Mouse (Mus musculus) heart, embryonic 15.5 days (tissue): ENCODE measurements at regions not wholly inside any gene's neighbourhood (a gene's known extent, or its start where the extent isn't known, plus 50 kb on each side); places are given as distances from the start of the nearest gene placed in this dataset.
A peak's percentile ranks its signal among the peaks of the same experiment; 100 is the strongest.

ENCODE experiments used
- ATAC-seq: fragments of 200-750 bp; cut with Nextera tagmentation; replicated peaks from 2 replicates; pipeline ENCODE4 v1.8.0; 2017; ENCODE audit warnings: low read depth, moderate TSS enrichment; ENCODE audit not compliant: insufficient number of reproducible peaks, insufficient read depth, low FRiP score
- H3K27ac ChIP-seq: fragments of 300-500 bp; sonication (generic); 2 replicates; pipeline ENCODE4 v1.5.1; 2015; ENCODE audit warnings: mild to moderate bottlenecking, inconsistent platforms
- H3K27me3 ChIP-seq: fragments of 300-500 bp; sonication (generic); 2 replicates; pipeline ENCODE4 v1.6.1; 2015; ENCODE audit warnings: inconsistent platforms
- H3K36me3 ChIP-seq: fragments of 300-500 bp; sonication (generic); 2 replicates; pipeline ENCODE4 v1.6.1; 2015; ENCODE audit warnings: mild to moderate bottlenecking, inconsistent platforms
- H3K4me1 ChIP-seq: fragments of 300-500 bp; sonication (generic); replicated peaks from 2 replicates; pipeline ENCODE4 v1.6.1; 2015; ENCODE audit warnings: inconsistent platforms
- H3K4me2 ChIP-seq: fragments of 300-500 bp; sonication (generic); 2 replicates; pipeline ENCODE4 v1.6.1; 2015; ENCODE audit warnings: inconsistent platforms, mild to moderate bottlenecking, moderate library complexity
- H3K4me3 ChIP-seq: fragments of 300-500 bp; sonication (generic); 2 replicates; pipeline ENCODE4 v1.5.1; 2015; ENCODE audit warnings: mild to moderate bottlenecking, inconsistent platforms
- H3K9ac ChIP-seq: fragments of 300-500 bp; sonication (generic); 2 replicates; pipeline ENCODE4 v1.6.1; 2015; ENCODE audit warnings: mild to moderate bottlenecking, inconsistent platforms
- H3K9me3 ChIP-seq: fragments of 300-500 bp; sonication (generic); replicated peaks from 2 replicates; pipeline ENCODE4 v1.6.1; 2016; ENCODE audit warnings: inconsistent platforms
- WGBS: fragments of 180-500 bp; shearing (Covaris S2); methylation state at CpG from one replicate; pipeline ENCODE4 v1.1.7; 2015; ENCODE audit warnings: mixed read lengths; 5-methylcytosine and 5-hydroxymethylcytosine counted together

GRCm38 (mm10) chr9:61662055-61663028 lies 252.0 kb downstream of the Rplp1 start:
- Histone ChIP-seq H3K4me2 (no peak overlapping the region), H3K9me3 (no peaks in the 10 kb centered on the region), H3K27me3 (peaks cover 28% of the 10 kb centered on the region), H3K4me3 (no peak overlapping the region), H3K36me3 (no peaks in the 10 kb centered on the region), H3K9ac (no peak overlapping the region), H3K4me1 (no peaks in the 10 kb centered on the region), H3K27ac (no peak overlapping the region)
- ATAC-seq, result no peak
- 49% methylated on average over 12 of the region's 12 CpGs for WGBS

- Histone ChIP-seq H3K27ac (no peak overlapping the region), H3K9me3 (no peaks in the 10 kb centered on the region), H3K4me2 (no peak overlapping the region), H3K9ac (no peak overlapping the region), H3K4me3 (no peak overlapping the region), H3K36me3 (no peaks in the 10 kb centered on the region), H3K27me3 (peaks cover 30% of the 10 kb centered on the region), H3K4me1 (peaks cover 9% of the 10 kb centered on the region)
- no peak for ATAC-seq
- WGBS, result 62% methylated on average over 3 of the region's 3 CpGs
Observed at GRCm38 (mm10) chr9:61660191-61660590, 254.2 kb downstream of the Rplp1 start.

- 65% methylated on average over 8 of the region's 8 CpGs for WGBS
- Histone ChIP-seq H3K4me1 (peaks cover 14% of the 10 kb centered on the region), H3K36me3 (no peaks in the 10 kb centered on the region), H3K9me3 (no peaks in the 10 kb centered on the region), H3K27me3 (peaks cover 25% of the 10 kb centered on the region), H3K4me2 (no peak overlapping the region), H3K4me3 (no peak overlapping the region), H3K27ac (no peak overlapping the region), H3K9ac (no peak overlapping the region)
- no peak for ATAC-seq
Observed at GRCm38 (mm10) chr9:61657996-61658395, 256.3 kb downstream of the Rplp1 start.

- H3K4me3 ChIP-seq, result no peak overlapping the region
- H3K4me2 ChIP-seq, result peak overlapping the region; percentile 19
- no peaks in the 10 kb centered on the region for H3K9me3 ChIP-seq
- WGBS, result 25% methylated on average over 9 of the region's 9 CpGs
- ATAC-seq, result peak; percentile 87
- no peak overlapping the region for H3K9ac ChIP-seq
- H3K36me3 ChIP-seq, result no peaks in the 10 kb centered on the region
- peaks cover 14% of the 10 kb centered on the region for H3K4me1 ChIP-seq
- H3K27ac ChIP-seq, result peak overlapping the region; percentile 63
- peaks cover 38% of the 10 kb centered on the region for H3K27me3 ChIP-seq
Observed at GRCm38 (mm10) chr9:61655433-61655981, 258.8 kb downstream of the Rplp1 start.

GRCm38 (mm10) chr9:61645661-61646425 lies 268.5 kb downstream of the Rplp1 start:
- 49% methylated on average over 20 of the region's 20 CpGs for WGBS
- peak; percentile 70; the same call in 1 of the 2 replicates for ATAC-seq
- no peak overlapping the region for H3K9ac ChIP-seq
- H3K4me2 ChIP-seq, result peak overlapping the region; percentile 19
- H3K9me3 ChIP-seq, result no peaks in the 10 kb centered on the region
- H3K27me3 ChIP-seq, result 0 out of 2 replicates have a peak, but pooled peaks cover 5% of the 10 kb centered on the region
- H3K4me3 ChIP-seq, result no peak overlapping the region
- H3K27ac ChIP-seq, result no peak overlapping the region
- no peaks in the 10 kb centered on the region for H3K36me3 ChIP-seq
- peaks cover 8% of the 10 kb centered on the region for H3K4me1 ChIP-seq

GRCm38 (mm10) chr9:61640739-61641138 lies 268.6 kb downstream of the Tle3 start:
- H3K27me3 ChIP-seq, result peaks cover 20% of the 10 kb centered on the region
- peaks cover 5% of the 10 kb centered on the region for H3K4me1 ChIP-seq
- no peak overlapping the region for H3K9ac ChIP-seq
- no peak overlapping the region for H3K4me2 ChIP-seq
- WGBS, result 90% methylated on average over 3 of the region's 3 CpGs
- H3K27ac ChIP-seq, result no peak overlapping the region
- H3K36me3 ChIP-seq, result no peaks in the 10 kb centered on the region
- no peak overlapping the region for H3K4me3 ChIP-seq
- H3K9me3 ChIP-seq, result no peaks in the 10 kb centered on the region
- ATAC-seq, result no peak

- WGBS, result 81% methylated on average over 11 of the region's 11 CpGs
Observed at GRCm38 (mm10) chr9:61638908-61639307, 266.7 kb downstream of the Tle3 start.

GRCm38 (mm10) chr9:61633936-61634335 lies 261.8 kb downstream of the Tle3 start:
- 0 out of 2 replicates have a peak, but pooled peaks cover 2% of the 10 kb centered on the region for H3K4me1 ChIP-seq
- H3K27ac ChIP-seq, result no peak overlapping the region
- H3K9me3 ChIP-seq, result no peaks in the 10 kb centered on the region
- no peak for ATAC-seq
- WGBS, result 79% methylated on average over 9 of the region's 9 CpGs
- H3K27me3 ChIP-seq, result peaks cover 37% of the 10 kb centered on the region
- no peak overlapping the region for H3K9ac ChIP-seq
- no peak overlapping the region for H3K4me3 ChIP-seq
- no peaks in the 10 kb centered on the region for H3K36me3 ChIP-seq
- no peak overlapping the region for H3K4me2 ChIP-seq

More at GRCm38 (mm10) chr9:61638908-61639307, 266.7 kb downstream of the Tle3 start:
- no peak overlapping the region for H3K9ac ChIP-seq
- no peak overlapping the region for H3K27ac ChIP-seq
- peaks cover 21% of the 10 kb centered on the region for H3K27me3 ChIP-seq
- no peaks in the 10 kb centered on the region for H3K36me3 ChIP-seq
- H3K4me2 ChIP-seq, result no peak overlapping the region
- H3K9me3 ChIP-seq, result no peaks in the 10 kb centered on the region
- no peak overlapping the region for H3K4me3 ChIP-seq
- no peaks in the 10 kb centered on the region for H3K4me1 ChIP-seq
- no peak for ATAC-seq

- ATAC-seq, result no peak
- H3K4me1 ChIP-seq, result 0 out of 2 replicates have a peak, but pooled peaks cover 2% of the 10 kb centered on the region
- no peaks in the 10 kb centered on the region for H3K9me3 ChIP-seq
- no peak overlapping the region for H3K27ac ChIP-seq
- peaks cover 36% of the 10 kb centered on the region for H3K27me3 ChIP-seq
- H3K4me2 ChIP-seq, result no peak overlapping the region
- 94% methylated on average over 3 of the region's 3 CpGs for WGBS
- no peaks in the 10 kb centered on the region for H3K36me3 ChIP-seq
- H3K4me3 ChIP-seq, result no peak overlapping the region
- H3K9ac ChIP-seq, result no peak overlapping the region
Observed at GRCm38 (mm10) chr9:61632602-61633001, 260.4 kb downstream of the Tle3 start.

- 84% methylated on average over 7 of the region's 7 CpGs for WGBS
- H3K9me3 ChIP-seq, result no peaks in the 10 kb centered on the region
Observed at GRCm38 (mm10) chr9:61631097-61631496, 258.9 kb downstream of the Tle3 start.

More at GRCm38 (mm10) chr9:61631097-61631496, 258.9 kb downstream of the Tle3 start:
- no peaks in the 10 kb centered on the region for H3K36me3 ChIP-seq
- H3K9ac ChIP-seq, result no peak overlapping the region
- 0 out of 2 replicates have a peak, but pooled peaks cover 2% of the 10 kb centered on the region for H3K4me1 ChIP-seq
- no peak for ATAC-seq
- no peak overlapping the region for H3K27ac ChIP-seq
- H3K27me3 ChIP-seq, result peaks cover 31% of the 10 kb centered on the region
- no peak overlapping the region for H3K4me3 ChIP-seq
- no peak overlapping the region for H3K4me2 ChIP-seq
